Mouse (Mus musculus) ES-E14 (cell line): Measurements from ENCODE around the gene Fcer1g.

Experiments used
- CHD2 ChIP-seq: IDR thresholded peaks from 2 replicates; pipeline ENCODE4 v1.6.1; 2014; ENCODE audit warnings: mild to moderate bottlenecking, low read depth, low read length, inconsistent platforms
- ZC3H11A ChIP-seq: IDR thresholded peaks from 2 replicates; pipeline ENCODE4 v1.6.1; 2012; ENCODE audit warnings: low read depth, mild to moderate bottlenecking, inconsistent platforms, low read length, borderline replicate concordance

GRCm38 (mm10) chr1:171237438-171237837 lies 3.3 kb upstream of the Fcer1g start:
- TF ChIP-seq ZC3H11A (no peak), CHD2 (no peak)
